Mouse (Mus musculus): ENCODE data around the gene Pla2g7.

DNA sequence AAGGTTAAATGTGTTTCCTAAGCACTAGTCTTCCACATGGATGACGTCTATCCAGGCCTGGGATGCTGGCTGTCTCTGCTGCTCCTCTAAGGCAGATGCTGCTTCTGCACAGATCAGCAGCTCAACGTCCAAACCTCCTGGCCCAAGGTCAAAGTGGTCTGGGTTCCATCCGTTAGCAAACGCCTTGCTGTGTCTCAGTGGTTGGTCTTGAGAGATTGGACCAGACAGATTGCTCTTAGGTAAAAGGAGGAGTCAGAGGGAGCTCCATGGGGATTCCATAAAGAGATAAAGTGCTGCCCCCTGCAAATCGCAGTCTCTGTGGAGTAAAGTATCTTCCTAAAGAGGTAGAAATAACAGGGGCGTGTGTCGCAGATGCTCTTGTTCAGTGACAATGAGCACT lies 75.3 kb downstream of the Pla2g7 start:
- TF ChIP-seq CTCF (conservative IDR thresholded peaks at IDR 0.05; ENCODE audit: insufficient read depth, insufficient read length, low read depth, low read length) (no peak), POLR2A (IDR thresholded peaks at IDR 0.05; ENCODE audit: low read depth, low read length) (no peak)

Measured in kidney, adult 2 months (tissue).